Comparison of ENCODE assay signal across 8 mouse cellular contexts in genomic region chr2:158408997-158409594, GRCm38 (mm10). TPM values are rescaled to one million over a fixed set of nuclear protein-coding genes. Genes with fewer than 3 reads are reported as not detected.
DNase-seq lines count a peak whose midpoint lies in the region; ATAC-seq and TF ChIP-seq lines count a peak whose summit lies in the region.

No protein-coding gene starts in this region.

- peaks cover 38% of the 10 kb centered on the region for H3K79me2 ChIP-seq in myocyte (ENCODE audit: control insufficient read depth, insufficient read depth)

- no peak overlapping the region for H3K27ac ChIP-seq in kidney, adult 2 months (ENCODE audit: insufficient read depth, low read depth, low read length)
- H3K27ac ChIP-seq in brown adipose tissue, adult 24 weeks (replicated peaks; ENCODE audit: low read depth, low read length), result 0 out of 2 replicates have a peak overlapping the region, but pooled peaks have one; percentile 36

- no peaks in the 10 kb centered on the region for H3K27me3 ChIP-seq in kidney, adult 2 months (replicated peaks; ENCODE audit: control insufficient read depth, insufficient read depth, low read length)
- H3K27me3 ChIP-seq in myocyte (ENCODE audit: control insufficient read depth, insufficient read depth, insufficient read length), result peaks cover 13% of the 10 kb centered on the region

- peak overlapping the region; percentile 34 for H3K4me3 ChIP-seq in kidney, adult 2 months (ENCODE audit: insufficient read depth, low read depth, low read length)
- H3K4me3 ChIP-seq in brown adipose tissue, adult 24 weeks (ENCODE audit: insufficient read depth, low read depth, low read length), result peak overlapping the region; percentile 59
- peak overlapping the region; percentile 47 for H3K4me3 ChIP-seq in myocyte

- peak; percentile 57 for ATAC-seq in inflammation-experienced regulatory T-cells, adult 6 months

- H3K4me1 ChIP-seq in kidney, adult 2 months (ENCODE audit: control insufficient read depth, insufficient read depth, low read length), result peaks cover 10% of the 10 kb centered on the region; the same call in 1 of the 2 replicates
- H3K4me1 ChIP-seq in brown adipose tissue, adult 24 weeks (ENCODE audit: control insufficient read depth, insufficient read depth, insufficient read length, low read length), result peaks cover 16% of the 10 kb centered on the region

- peak overlapping the region; percentile 84 for H3ac ChIP-seq in myocyte (ENCODE audit: control insufficient read depth, insufficient read length)

- no peak for DNase-seq in kidney, adult 2 months
- no peak for DNase-seq in kidney, adult 18-20 months
- no peak for DNase-seq in thymus, postnatal 10 days (ENCODE audit: low spot score in 2 of 2)
- no peak for DNase-seq in frontal cortex, postnatal 36 days (ENCODE audit: low spot score in 2 of 2)
- DNase-seq in spleen, postnatal 36 days (ENCODE audit: low spot score in 2 of 2), result no peak

- WGBS in kidney, adult 2 months, result 24% methylated on average over 14 of the region's 14 CpGs

- H3K4me2 ChIP-seq in myocyte (ENCODE audit: low read depth), result peak overlapping the region; percentile 91

- no peak for TF ChIP-seq POLR2A in kidney, adult 2 months (IDR thresholded peaks at IDR 0.05; ENCODE audit: low read depth, low read length)
- no peak for TF ChIP-seq POLR2A in myocyte (IDR thresholded peaks at IDR 0.05; ENCODE audit: insufficient read length, low read depth)

- TF ChIP-seq CTCF in kidney, adult 2 months (conservative IDR thresholded peaks at IDR 0.05; ENCODE audit: insufficient read depth, insufficient read length, low read depth, low read length), result no peak

- H3K36me3 ChIP-seq in kidney, adult 2 months (ENCODE audit: control insufficient read depth, insufficient read depth, low read length), result no peaks in the 10 kb centered on the region
- no peaks in the 10 kb centered on the region for H3K36me3 ChIP-seq in myocyte (ENCODE audit: control insufficient read depth, insufficient read depth)

TF ChIP-seq in myocyte, 11 proteins besides CTCF, POLR2A, EP300 and RAD21:
- TF ChIP-seq MYOG (IDR thresholded peaks at IDR 0.05; ENCODE audit: control insufficient read depth in 1 of 3, insufficient read depth in 1 of 3, insufficient read length in 2 of 3, low read depth in 2 of 3), result no peak
- TF ChIP-seq TCF3 (IDR thresholded peaks at IDR 0.05; ENCODE audit: insufficient read length, low read depth), result no peak
- no peak for TF ChIP-seq E2F4 (IDR thresholded peaks at IDR 0.05; ENCODE audit: insufficient read depth)
- TF ChIP-seq POLR2AphosphoS2 (IDR thresholded peaks at IDR 0.05; ENCODE audit: insufficient read length, low read depth), result no peak
- no peak for TF ChIP-seq MYOD1 (IDR thresholded peaks at IDR 0.05; ENCODE audit: control insufficient read depth in 1 of 3, insufficient read length in 2 of 3, low read depth in 2 of 3)
- TF ChIP-seq TCF12 (IDR thresholded peaks at IDR 0.05; ENCODE audit: insufficient read depth, poor library complexity, severe bottlenecking), result no peak
- TF ChIP-seq MAX (IDR thresholded peaks at IDR 0.05; ENCODE audit: low read depth), result no peak
- TF ChIP-seq REST (IDR thresholded peaks at IDR 0.05; ENCODE audit: insufficient read depth, insufficient read length), result no peak
- TF ChIP-seq CEBPB (IDR thresholded peaks at IDR 0.05; ENCODE audit: insufficient read depth, poor library complexity, severe bottlenecking), result no peak
- no peak for TF ChIP-seq USF1 (IDR thresholded peaks at IDR 0.05; ENCODE audit: low read depth)
- no peak for TF ChIP-seq SRF (IDR thresholded peaks at IDR 0.05; ENCODE audit: control insufficient read depth, insufficient read length, low read depth)

RNA-seq across cellular contexts. Expression of gene Ralgapb, which starts 0.6 kb away (rescaled TPM):
- 25.6 and 30.6 TPM in 2 replicates for polyA plus RNA-seq in kidney, adult 2 months (2012; rRNA removed)
- polyA plus RNA-seq in brown adipose tissue, adult 24 weeks (2012; ENCODE audit: insufficient read depth, insufficient read length, missing spikeins), result 16.9 and 18.8 TPM in 2 replicates
- 10 to 100 TPM; 13.3 to 18.2 (median 13.8) TPM for polyA plus RNA-seq in inflammation-experienced regulatory T-cells, adult 6 months (2017; shearing (Covaris generic))
- polyA plus RNA-seq in myocyte (2012; fragmentation: generic; extraction: Trizol), result 10.8 TPM

RNA-seq across cellular contexts. Expression of gene Snhg11, which starts 33.7 kb away (rescaled TPM):
- polyA plus RNA-seq in kidney, adult 2 months (2012; rRNA removed), result 35.3 and 58.4 TPM in 2 replicates
- 0.91 and 4.4 TPM in 2 replicates for polyA plus RNA-seq in brown adipose tissue, adult 24 weeks (2012; ENCODE audit: insufficient read depth, insufficient read length, missing spikeins)
- under 1 TPM in 2 of 3 experiments, not detected in 1; 0.10 to 0.11 TPM for polyA plus RNA-seq in inflammation-experienced regulatory T-cells, adult 6 months (2017; shearing (Covaris generic))
- not detected for polyA plus RNA-seq in myocyte (2012; fragmentation: generic; extraction: Trizol)
